Mouse (Mus musculus): ENCODE data around the gene Ubqln4. TPM values are rescaled to one million over a fixed set of nuclear protein-coding genes. Genes with fewer than 3 reads are reported as not detected.
"Not testable (repeated sequence)": the region's sequence is repeated elsewhere in the genome, so short reads cannot be mapped to it uniquely, and the experiment has no call there.

Ubqln4 gene
- polyA plus RNA-seq, 1 experiment from 2014 or later: 45.9 TPM

GRCm38 (mm10) chr3:88602466-88602865 lies 48.9 kb downstream of the Ubqln4 start:
- ATAC-seq (replicated peaks): no peak
- 72% methylated on average over 4 of the region's 4 CpGs for WGBS
- H3K27me3 ChIP-seq (replicated peaks): no peaks in the 10 kb centered on the region
- H3K9me3 ChIP-seq: no peaks in the 10 kb centered on the region
- H3K4me3 ChIP-seq: no peak overlapping the region
- no peak overlapping the region for H3K9ac ChIP-seq
- no peak overlapping the region for H3K27ac ChIP-seq
- no peaks in the 10 kb centered on the region for H3K36me3 ChIP-seq (replicated peaks)
- peaks cover 9% of the 10 kb centered on the region; the same call in 1 of the 2 replicates for H3K4me1 ChIP-seq
- H3K4me2 ChIP-seq: no peak overlapping the region

DNA sequence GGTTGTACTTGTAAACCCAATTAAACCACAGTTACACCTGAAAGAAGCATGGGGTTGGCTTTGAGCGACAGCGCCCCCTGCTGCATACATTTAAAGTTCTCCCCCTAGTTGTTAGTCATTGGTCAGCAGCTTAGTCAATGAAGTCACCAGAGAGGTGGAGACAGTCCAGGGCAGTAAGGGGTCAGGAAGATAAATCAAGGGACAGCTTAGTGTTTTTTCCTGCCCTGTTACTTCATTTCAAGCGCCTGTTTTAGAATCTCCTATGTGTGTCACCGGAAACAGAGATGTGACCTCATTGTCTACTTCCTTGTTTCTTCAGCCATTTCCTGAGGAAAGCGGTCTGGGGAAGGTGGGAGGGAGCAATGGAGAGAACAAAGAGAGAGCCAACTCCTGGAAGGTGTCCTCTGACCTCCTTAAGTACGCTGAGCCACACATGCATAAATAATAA lies 50.2 kb downstream of the Ubqln4 start:
- Histone ChIP-seq H3K9ac (no peak overlapping the region), H3K27me3 (replicated peaks) (no peaks in the 10 kb centered on the region)

GRCm38 (mm10) chr3:88604863-88605262 lies 51.3 kb downstream of the Ubqln4 start:
- Histone ChIP-seq H3K36me3 (replicated peaks) (no peaks in the 10 kb centered on the region), H3K27ac (no peak overlapping the region), H3K4me1 (peaks cover 14% of the 10 kb centered on the region; the same call in 1 of the 2 replicates), H3K4me2 (no peak overlapping the region), H3K27me3 (replicated peaks) (no peaks in the 10 kb centered on the region), H3K9ac (no peak overlapping the region), H3K9me3 (no peaks in the 10 kb centered on the region), H3K4me3 (no peak overlapping the region)
- 90% methylated on average over 7 of the region's 7 CpGs for WGBS
- ATAC-seq (replicated peaks): no peak

More for the DNA sequence above, 50.2 kb downstream of the Ubqln4 start:
- H3K9me3 ChIP-seq: no peaks in the 10 kb centered on the region
- WGBS: 34% methylated on average over 6 of the region's 6 CpGs
- H3K4me3 ChIP-seq: no peak overlapping the region
- peaks cover 14% of the 10 kb centered on the region; the same call in 1 of the 2 replicates for H3K4me1 ChIP-seq
- H3K27ac ChIP-seq: no peak overlapping the region
- H3K36me3 ChIP-seq (replicated peaks): no peaks in the 10 kb centered on the region
- no peak overlapping the region for H3K4me2 ChIP-seq
- ATAC-seq (replicated peaks): no peak

DNA sequence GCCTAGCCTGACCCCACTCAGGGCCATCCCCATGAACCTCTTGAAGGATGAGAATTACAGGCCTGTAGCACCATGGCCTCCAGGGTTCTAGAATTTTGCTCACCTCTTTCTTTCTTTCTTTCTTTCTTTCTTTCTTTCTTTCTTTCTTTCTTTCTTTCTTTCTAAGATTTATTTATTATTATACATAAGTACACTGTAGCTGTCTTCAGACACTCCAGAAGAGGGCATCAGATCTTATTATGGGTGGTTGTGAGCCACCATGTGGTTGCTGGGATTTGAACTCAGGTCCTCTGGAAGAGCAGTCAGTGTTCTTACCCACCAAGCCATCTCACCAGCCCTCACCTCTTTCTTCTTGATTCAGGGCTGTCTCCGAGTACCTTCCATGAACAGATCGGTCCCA lies 52.1 kb downstream of the Ubqln4 start, which contains the start of gene Arhgef2:
Gene Arhgef2 (plus strand): TSS at position 301 of the 400 bp plus-strand sequence.
- not testable (repeated sequence) for H3K36me3 ChIP-seq (replicated peaks); H3K27me3 ChIP-seq (replicated peaks); H3K9me3 ChIP-seq; H3K27ac ChIP-seq; ATAC-seq (replicated peaks); H3K4me3 ChIP-seq; H3K9ac ChIP-seq
- Histone ChIP-seq H3K4me1 (peaks cover 14% of the 10 kb centered on the region; the same call in 1 of the 2 replicates), H3K4me2 (peak within 1 kb of the TSS; percentile 55; the same call in 1 of the 2 replicates)
- 88% methylated on average over 2 of the region's 2 CpGs for WGBS

DNA sequence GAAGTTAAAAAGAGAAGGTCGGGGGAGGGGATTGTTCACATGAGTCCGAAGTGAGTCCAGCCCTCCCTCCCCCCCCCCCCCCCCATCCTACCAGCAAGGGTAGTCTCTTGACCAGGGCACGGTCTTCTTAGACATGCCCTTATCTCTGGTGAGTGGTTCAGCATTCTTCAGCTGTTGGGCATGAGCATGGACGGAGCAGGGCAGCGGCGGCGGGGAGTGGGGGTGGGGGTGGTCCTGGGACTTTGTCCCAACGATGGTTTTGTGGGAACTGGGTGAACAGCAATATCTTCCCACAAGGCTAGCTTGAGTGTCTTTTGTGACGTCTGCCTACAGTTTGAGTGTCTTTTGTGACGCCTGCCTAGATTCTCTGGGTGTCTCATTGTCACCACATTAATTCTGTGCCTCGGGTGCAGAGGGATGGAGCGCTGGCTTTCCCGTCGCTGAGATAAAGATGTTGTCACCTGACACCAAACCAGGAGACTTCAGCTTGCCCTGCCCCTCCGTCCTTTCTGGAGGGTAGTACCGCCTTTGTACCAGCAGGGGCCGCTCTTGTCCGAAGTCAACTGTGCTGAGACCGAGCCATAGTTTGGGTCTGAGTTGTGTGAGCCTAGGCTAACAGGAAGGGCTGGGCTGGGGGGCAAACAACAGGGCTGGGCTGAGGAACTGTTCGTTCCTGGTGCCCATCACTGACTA lies 53.7 kb downstream of the Ubqln4 start:
- Histone ChIP-seq H3K4me1 (peaks cover 14% of the 10 kb centered on the region; the same call in 1 of the 2 replicates), H3K27me3 (replicated peaks) (no peaks in the 10 kb centered on the region), H3K36me3 (replicated peaks) (no peaks in the 10 kb centered on the region), H3K4me2 (peak overlapping the region; percentile 55), H3K9me3 (no peaks in the 10 kb centered on the region), H3K4me3 (peak overlapping the region; percentile 27), H3K9ac (no peak overlapping the region), H3K27ac (no peak overlapping the region)
- peak; percentile 90 for ATAC-seq (replicated peaks)
- 2% methylated on average over 20 of the region's 20 CpGs for WGBS

DNA sequence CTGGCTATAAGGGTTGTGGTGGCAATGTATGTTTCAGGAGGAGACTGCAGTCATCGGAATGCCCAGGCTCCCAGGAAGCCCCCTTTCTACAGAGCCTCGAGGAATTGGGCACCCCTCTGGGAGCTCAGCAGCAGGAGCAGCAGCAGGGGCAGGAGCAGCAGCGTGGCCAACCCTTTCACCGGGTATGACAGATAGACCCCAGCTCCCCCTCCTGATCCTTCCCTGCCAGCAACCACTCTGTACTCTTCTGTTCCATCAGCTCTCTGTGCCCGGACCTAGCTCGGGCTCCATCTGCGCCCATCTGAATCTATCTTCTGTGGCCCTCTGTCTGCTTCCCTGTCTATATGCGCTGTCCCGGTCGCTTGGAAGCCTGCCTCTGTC lies 54.2 kb downstream of the Ubqln4 start:
- 18% methylated on average over 10 of the region's 10 CpGs for WGBS
- no peak overlapping the region for H3K27ac ChIP-seq
- 0 out of 2 replicates have a peak overlapping the region, but pooled peaks have one; percentile 27 for H3K4me3 ChIP-seq
- H3K9ac ChIP-seq: no peak overlapping the region
- no peaks in the 10 kb centered on the region for H3K27me3 ChIP-seq (replicated peaks)
- H3K36me3 ChIP-seq (replicated peaks): no peaks in the 10 kb centered on the region
- H3K9me3 ChIP-seq: no peaks in the 10 kb centered on the region
- no peak; the same call in 1 of the 2 replicates for ATAC-seq (replicated peaks)
- H3K4me2 ChIP-seq: peak overlapping the region; percentile 55
- peaks cover 14% of the 10 kb centered on the region; the same call in 1 of the 2 replicates for H3K4me1 ChIP-seq

- Histone ChIP-seq H3K9ac (no peak overlapping the region), H3K27ac (no peak overlapping the region), H3K4me3 (no peak overlapping the region), H3K36me3 (replicated peaks) (no peaks in the 10 kb centered on the region), H3K27me3 (replicated peaks) (no peaks in the 10 kb centered on the region), H3K4me2 (no peak overlapping the region), H3K9me3 (no peaks in the 10 kb centered on the region), H3K4me1 (peaks cover 14% of the 10 kb centered on the region; the same call in 1 of the 2 replicates)
- no peak for ATAC-seq (replicated peaks)
- WGBS: 84% methylated on average over 4 of the region's 4 CpGs
Observed at GRCm38 (mm10) chr3:88609066-88609465, 55.5 kb downstream of the Ubqln4 start.

DNA sequence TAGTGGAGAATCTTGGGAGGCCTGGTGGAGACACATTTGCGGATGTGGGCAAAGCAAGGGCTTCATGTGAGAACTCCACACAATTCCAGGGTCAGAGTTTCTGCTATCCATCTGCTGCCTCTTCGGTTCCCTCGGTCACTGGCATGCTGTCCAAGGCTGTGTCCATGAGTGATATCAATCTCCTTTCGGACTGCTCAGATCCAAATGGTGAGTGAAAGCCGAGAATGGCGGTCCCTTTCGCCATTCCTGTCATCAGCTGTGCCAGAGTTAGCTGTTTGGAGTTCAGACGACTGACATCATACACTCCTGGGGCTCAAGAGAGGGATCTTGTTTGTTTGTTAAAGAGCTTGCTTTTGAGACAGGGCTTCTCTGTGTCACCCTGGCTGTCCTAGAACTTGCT lies 60.9 kb downstream of the Ubqln4 start:
- WGBS: 80% methylated on average over 8 of the region's 8 CpGs

GRCm38 (mm10) chr3:88615117-88615516 lies 61.6 kb downstream of the Ubqln4 start:
- no peak overlapping the region for H3K4me3 ChIP-seq
- H3K27me3 ChIP-seq (replicated peaks): no peaks in the 10 kb centered on the region
- no peak overlapping the region for H3K9ac ChIP-seq
- H3K4me2 ChIP-seq: no peak overlapping the region
- no peaks in the 10 kb centered on the region for H3K9me3 ChIP-seq
- WGBS: 73% methylated on average over 5 of the region's 5 CpGs
- no peak for ATAC-seq (replicated peaks)
- H3K27ac ChIP-seq: no peak overlapping the region
- no peaks in the 10 kb centered on the region for H3K36me3 ChIP-seq (replicated peaks)
- H3K4me1 ChIP-seq: 0 out of 2 replicates have a peak, but pooled peaks cover 8% of the 10 kb centered on the region

More for the DNA sequence above, 60.9 kb downstream of the Ubqln4 start:
- ATAC-seq (replicated peaks): no peak
- H3K4me1 ChIP-seq: 0 out of 2 replicates have a peak, but pooled peaks cover 8% of the 10 kb centered on the region
- H3K36me3 ChIP-seq (replicated peaks): no peaks in the 10 kb centered on the region
- H3K4me3 ChIP-seq: no peak overlapping the region
- no peaks in the 10 kb centered on the region for H3K27me3 ChIP-seq (replicated peaks)
- H3K9ac ChIP-seq: no peak overlapping the region
- no peaks in the 10 kb centered on the region for H3K9me3 ChIP-seq
- H3K27ac ChIP-seq: no peak overlapping the region
- no peak overlapping the region for H3K4me2 ChIP-seq

- Histone ChIP-seq H3K27ac (no peak overlapping the region; the same call in 1 of the 2 replicates), H3K4me1 (peaks cover 15% of the 10 kb centered on the region), H3K9ac (no peak overlapping the region), H3K27me3 (replicated peaks) (no peaks in the 10 kb centered on the region), H3K4me3 (no peak overlapping the region), H3K36me3 (replicated peaks) (no peaks in the 10 kb centered on the region), H3K9me3 (no peaks in the 10 kb centered on the region), H3K4me2 (no peak overlapping the region; the same call in 1 of the 2 replicates)
- WGBS: 31% methylated on average over 9 of the region's 9 CpGs
- no peak for ATAC-seq (replicated peaks)
Observed at GRCm38 (mm10) chr3:88615902-88616391, 62.4 kb downstream of the Ubqln4 start.

DNA sequence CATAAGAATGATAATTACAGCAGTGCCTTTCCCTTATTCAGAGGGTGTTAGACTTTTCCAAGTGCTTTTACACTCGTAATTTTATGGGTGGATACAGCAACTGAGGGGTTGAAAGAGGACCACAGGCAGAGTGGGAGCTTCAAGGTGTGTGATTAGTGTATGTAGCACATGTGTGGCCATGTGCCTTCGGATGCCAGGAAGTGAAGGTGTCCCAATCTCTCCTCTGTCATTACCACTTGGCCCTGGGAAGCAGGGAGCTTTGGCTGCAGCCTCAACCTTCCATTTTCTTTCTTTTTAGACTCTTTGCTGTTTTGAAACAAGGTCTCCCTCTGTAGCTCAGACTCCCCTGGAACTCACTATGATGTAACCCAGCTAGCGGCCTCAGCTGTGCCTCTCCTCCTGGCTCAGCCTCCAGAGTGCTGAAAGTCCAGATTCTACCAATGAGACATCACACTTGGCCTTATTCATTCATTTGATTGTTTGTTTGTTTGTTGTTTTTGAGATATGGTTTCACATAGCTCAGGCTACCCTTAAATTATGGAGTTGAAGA lies 63.5 kb downstream of the Ubqln4 start:
- no peak overlapping the region for H3K4me2 ChIP-seq
- no peak for ATAC-seq (replicated peaks)
- no peaks in the 10 kb centered on the region for H3K9me3 ChIP-seq

GRCm38 (mm10) chr3:88618074-88618871 lies 64.7 kb downstream of the Ubqln4 start:
- Histone ChIP-seq H3K4me2 (no peak overlapping the region), H3K27me3 (replicated peaks) (no peaks in the 10 kb centered on the region), H3K4me3 (no peak overlapping the region), H3K9me3 (no peaks in the 10 kb centered on the region), H3K36me3 (replicated peaks) (no peaks in the 10 kb centered on the region), H3K4me1 (peaks cover 15% of the 10 kb centered on the region), H3K27ac (no peak overlapping the region), H3K9ac (no peak overlapping the region)
- no peak for ATAC-seq (replicated peaks)
- WGBS: 80% methylated on average over 8 of the region's 8 CpGs

More for the DNA sequence above, 63.5 kb downstream of the Ubqln4 start:
- Histone ChIP-seq H3K27ac (no peak overlapping the region), H3K4me3 (no peak overlapping the region), H3K4me1 (peaks cover 15% of the 10 kb centered on the region), H3K36me3 (replicated peaks) (no peaks in the 10 kb centered on the region), H3K27me3 (replicated peaks) (no peaks in the 10 kb centered on the region), H3K9ac (no peak overlapping the region)
- 85% methylated on average over 3 of the region's 3 CpGs for WGBS

Measured in midbrain, embryonic 15.5 days (tissue).